Mouse (Mus musculus): ENCODE data around the gene Calb2. TPM values are rescaled to one million over a fixed set of nuclear protein-coding genes. Genes with fewer than 3 reads are reported as not detected.

Gene Calb2
- total RNA-seq, 2 experiments from 2014 or later, result not detected

DNA sequence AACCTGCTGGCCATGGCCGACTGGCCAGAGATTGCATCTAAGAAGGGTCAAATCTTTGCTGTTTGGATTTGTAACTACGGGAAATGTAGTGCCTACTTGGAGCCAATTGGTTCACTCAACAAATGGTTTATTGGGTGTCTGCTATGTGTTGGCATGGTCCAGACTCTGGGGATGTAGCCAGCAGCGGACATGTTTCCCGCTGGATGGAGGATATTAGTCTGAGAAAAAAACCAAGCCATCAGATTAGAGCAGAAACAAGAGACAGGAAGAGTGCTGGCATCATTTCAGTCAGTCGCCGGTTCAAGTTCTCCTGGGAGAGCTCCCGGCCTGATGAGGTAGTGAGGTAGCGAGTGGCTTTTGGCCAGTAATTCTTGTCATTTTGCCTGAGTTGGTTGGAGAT, 33.8 kb downstream of the Calb2 start:
- ATAC-seq (replicated peaks; ENCODE audit: poor library complexity, severe bottlenecking), result no peak

DNA sequence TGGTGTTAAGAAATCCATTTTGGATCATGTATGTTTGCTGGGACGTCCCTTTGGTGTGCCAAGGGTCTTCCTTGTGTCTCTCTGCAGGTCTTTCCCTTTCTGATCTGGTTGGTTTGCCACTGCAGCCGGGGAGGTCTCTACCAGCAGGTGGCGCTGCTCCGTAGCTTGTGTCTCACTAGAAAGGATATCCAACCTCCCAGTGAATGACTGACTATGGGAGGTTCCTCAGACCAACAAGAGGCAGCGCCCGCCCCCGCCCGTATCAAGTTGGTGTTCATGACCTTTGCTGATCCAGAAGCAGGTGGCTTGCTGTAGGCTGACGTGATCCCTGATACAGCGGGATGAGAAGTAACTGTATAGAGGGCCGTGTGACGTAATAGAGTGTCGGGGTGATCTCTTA, 37.5 kb downstream of the Calb2 start:
- ATAC-seq (replicated peaks; ENCODE audit: poor library complexity, severe bottlenecking), result peak; percentile 74

DNA sequence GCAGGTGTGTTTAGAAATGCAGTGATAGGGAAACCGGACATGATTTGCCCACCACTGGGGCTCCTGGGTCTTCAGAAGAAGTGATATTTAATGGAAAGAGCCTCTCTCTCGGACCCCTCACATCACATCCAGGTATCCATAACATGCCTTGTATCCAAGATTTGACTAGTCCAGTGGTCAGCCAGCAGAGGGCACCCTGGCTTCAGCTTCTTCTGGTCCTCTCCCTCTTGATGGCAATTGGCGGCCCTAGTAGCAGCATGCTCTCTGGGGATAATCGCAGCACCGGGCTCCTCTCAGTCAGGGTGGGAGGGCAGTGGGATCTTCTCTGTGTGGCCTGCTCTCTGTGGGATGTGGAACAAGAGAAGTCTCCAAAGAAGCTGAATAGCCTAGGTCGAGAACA, 48.3 kb downstream of the Calb2 start:
- ATAC-seq (replicated peaks; ENCODE audit: poor library complexity, severe bottlenecking), result no peak

DNA sequence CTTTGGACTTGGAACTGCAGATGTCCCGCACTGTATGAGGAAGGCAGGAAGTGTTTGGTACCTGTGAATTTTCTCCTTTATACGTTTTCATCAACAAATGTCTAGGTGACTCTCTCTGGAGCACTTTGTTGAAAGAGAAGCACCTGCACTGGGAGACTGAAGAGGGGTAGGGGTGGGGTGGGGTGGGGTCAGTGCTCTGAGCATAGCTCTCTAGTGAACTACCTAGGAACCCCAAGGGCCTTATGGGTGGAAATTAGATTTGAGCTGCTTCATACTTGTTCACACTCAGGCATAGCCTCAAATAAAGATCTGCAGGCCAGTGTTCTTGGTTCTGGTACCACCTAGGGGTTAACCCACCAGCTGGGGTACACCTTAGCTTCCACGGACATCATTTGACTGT, 65.4 kb downstream of the Calb2 start, which contains the start of gene Gm17720:
Gm17720 (minus strand) TSS at position 101 of the 400 bp plus-strand sequence.
- no peak for ATAC-seq (replicated peaks; ENCODE audit: poor library complexity, severe bottlenecking)

DNA sequence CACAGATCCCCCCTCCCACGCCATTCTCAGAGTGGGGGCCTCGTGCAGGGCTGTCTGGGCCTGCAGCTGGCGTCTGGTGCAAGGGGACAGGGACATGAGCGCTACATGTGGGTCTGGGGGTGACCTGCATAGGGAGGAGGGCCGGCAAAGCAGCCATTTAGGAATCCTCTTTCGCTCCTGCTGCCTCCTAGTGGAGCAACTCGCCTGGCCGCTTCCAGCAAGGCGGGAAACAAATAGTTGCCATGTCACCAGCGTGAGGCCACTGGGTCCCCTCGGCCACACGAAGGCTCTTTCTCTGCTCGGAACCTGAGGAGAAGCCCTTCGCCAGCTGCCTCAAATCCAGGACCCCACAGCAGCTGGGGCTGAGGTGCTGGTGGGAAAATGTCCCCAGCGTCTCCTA, 66.3 kb downstream of the Calb2 start:
- ATAC-seq (replicated peaks; ENCODE audit: poor library complexity, severe bottlenecking), result no peak

- no peak for ATAC-seq (replicated peaks; ENCODE audit: poor library complexity, severe bottlenecking)
These were observed 67.1 kb downstream of the Calb2 start, which contains the start of gene Gm21964 for GRCm38 (mm10) chr8:110100907-110101306. Gm21964 (plus strand) TSS chr8:110101207.

GRCm38 (mm10) chr8:110091869-110092268, 76.1 kb downstream of the Calb2 start:
- ATAC-seq (replicated peaks; ENCODE audit: poor library complexity, severe bottlenecking), result no peak

Other genes with a start within 250 kb of the Calb2 start
- not detected in 2 replicates for gene Marveld3, start 206.0 kb downstream of the Calb2 start, total RNA-seq (2014; fragmentation: Nextera tagmentation)
- gene Marveld3, start 206.0 kb downstream of the Calb2 start, total RNA-seq (2017), result not detected in 2 replicates
- gene Tat, start 177.8 kb downstream of the Calb2 start, total RNA-seq (2014; fragmentation: Nextera tagmentation), result not detected in 2 replicates
- not detected in 2 replicates for gene Tat, start 177.8 kb downstream of the Calb2 start, total RNA-seq (2017)
- gene Chst4, start 128.5 kb downstream of the Calb2 start, total RNA-seq (2014; fragmentation: Nextera tagmentation), result not detected in 2 replicates
- gene Chst4, start 128.5 kb downstream of the Calb2 start, total RNA-seq (2017), result not detected in 2 replicates
- gene Zfp612, start 88.5 kb downstream of the Calb2 start, total RNA-seq (2014; fragmentation: Nextera tagmentation), result not detected in 2 replicates
- 0.15 TPM in 1 of 2 replicates, not detected in the other for gene Zfp612, start 88.5 kb downstream of the Calb2 start, total RNA-seq (2017)
- gene Gm21964, start 67.0 kb downstream of the Calb2 start, total RNA-seq (2014; fragmentation: Nextera tagmentation), result not detected in 2 replicates
- gene Gm21964, start 67.0 kb downstream of the Calb2 start, total RNA-seq (2017), result not detected in 2 replicates
- gene Gm17720, start 65.5 kb downstream of the Calb2 start, total RNA-seq (2014; fragmentation: Nextera tagmentation), result not detected in 2 replicates
- not detected in 2 replicates for gene Gm17720, start 65.5 kb downstream of the Calb2 start, total RNA-seq (2017)
- 8.5 and 11.0 TPM in 2 replicates for gene Cmtr2, start 47.5 kb upstream of the Calb2 start, total RNA-seq (2014; fragmentation: Nextera tagmentation)
- gene Cmtr2, start 47.5 kb upstream of the Calb2 start, total RNA-seq (2017), result 14.2 and 17.2 TPM in 2 replicates
- gene Hydin, start 98.8 kb upstream of the Calb2 start, total RNA-seq (2014; fragmentation: Nextera tagmentation), result not detected in 2 replicates
- not detected in 2 replicates for gene Hydin, start 98.8 kb upstream of the Calb2 start, total RNA-seq (2017)